Mouse (Mus musculus): Measurements from ENCODE around the gene Myo18b. TPM values are rescaled to one million over a fixed set of nuclear protein-coding genes. Genes with fewer than 3 reads are reported as not detected.

Myo18b gene
- polyA plus RNA-seq, 1 experiment: 5.5 TPM

DNA sequence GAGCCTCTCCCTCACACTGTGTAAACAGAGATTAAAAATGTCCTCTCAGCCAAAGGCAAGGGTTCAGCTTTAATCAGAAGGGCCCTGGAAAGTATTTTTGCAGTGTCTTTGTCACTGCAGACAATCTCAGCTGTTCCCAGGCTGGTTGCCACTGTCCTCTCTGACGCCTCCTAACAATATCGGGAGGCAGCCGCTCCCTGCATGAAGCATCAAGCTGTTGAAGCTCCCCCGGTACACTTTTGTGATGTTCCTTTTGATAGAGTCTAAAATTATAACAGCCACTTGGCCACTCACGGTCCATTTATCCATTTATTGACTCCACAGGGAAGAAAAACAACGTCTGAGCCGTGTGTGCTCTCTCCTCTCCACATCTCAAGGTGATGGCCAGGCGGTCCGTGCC is 153.0 kb downstream of the Myo18b start:
- 67% methylated on average over 9 of the region's 9 CpGs for WGBS
- Histone ChIP-seq H3K4me3 (replicated peaks; ENCODE audit: extremely low read depth, low read depth, low read length) (no peak overlapping the region), H3K4me1 (ENCODE audit: control insufficient read depth, insufficient read depth, low read length) (no peaks in the 10 kb centered on the region)
- no peak for DNase-seq
- TF ChIP-seq POLR2A (IDR thresholded peaks at IDR 0.05; ENCODE audit: borderline replicate concordance, extremely low read depth, low read depth, low read length): no peak
- no peak for TF ChIP-seq CTCF (IDR thresholded peaks at IDR 0.05; ENCODE audit: insufficient read depth, low read length)

- no peaks in the 10 kb centered on the region for H3K4me1 ChIP-seq (ENCODE audit: control insufficient read depth, insufficient read depth, low read length)
- no peak overlapping the region for H3K4me3 ChIP-seq (replicated peaks; ENCODE audit: extremely low read depth, low read depth, low read length)
- DNase-seq: no peak
- no peak for TF ChIP-seq CTCF (IDR thresholded peaks at IDR 0.05; ENCODE audit: insufficient read depth, low read length)
- TF ChIP-seq POLR2A (IDR thresholded peaks at IDR 0.05; ENCODE audit: borderline replicate concordance, extremely low read depth, low read depth, low read length): no peak
- WGBS: 79% methylated on average over 12 of the region's 12 CpGs
These were observed 155.5 kb downstream of the Myo18b start for GRCm38 (mm10) chr5:112740651-112741050.

- WGBS: 80% methylated on average over 5 of the region's 5 CpGs
These were observed 161.1 kb downstream of the Myo18b start for GRCm38 (mm10) chr5:112735040-112735439.

GRCm38 (mm10) chr5:112730604-112731003 is 165.6 kb downstream of the Myo18b start:
- no peaks in the 10 kb centered on the region for H3K4me1 ChIP-seq (ENCODE audit: control insufficient read depth, insufficient read depth, low read length)
- no peak for DNase-seq
- no peak overlapping the region for H3K4me3 ChIP-seq (replicated peaks; ENCODE audit: extremely low read depth, low read depth, low read length)
- WGBS: 25% methylated on average over 10 of the region's 10 CpGs
- TF ChIP-seq CTCF (IDR thresholded peaks at IDR 0.05; ENCODE audit: insufficient read depth, low read length): no peak
- no peak for TF ChIP-seq POLR2A (IDR thresholded peaks at IDR 0.05; ENCODE audit: borderline replicate concordance, extremely low read depth, low read depth, low read length)

More at GRCm38 (mm10) chr5:112735040-112735439, 161.1 kb downstream of the Myo18b start:
- no peak for DNase-seq
- H3K4me3 ChIP-seq (replicated peaks; ENCODE audit: extremely low read depth, low read depth, low read length): no peak overlapping the region
- TF ChIP-seq CTCF (IDR thresholded peaks at IDR 0.05; ENCODE audit: insufficient read depth, low read length) (no peak), POLR2A (IDR thresholded peaks at IDR 0.05; ENCODE audit: borderline replicate concordance, extremely low read depth, low read depth, low read length) (no peak)
- no peaks in the 10 kb centered on the region for H3K4me1 ChIP-seq (ENCODE audit: control insufficient read depth, insufficient read depth, low read length)

DNA sequence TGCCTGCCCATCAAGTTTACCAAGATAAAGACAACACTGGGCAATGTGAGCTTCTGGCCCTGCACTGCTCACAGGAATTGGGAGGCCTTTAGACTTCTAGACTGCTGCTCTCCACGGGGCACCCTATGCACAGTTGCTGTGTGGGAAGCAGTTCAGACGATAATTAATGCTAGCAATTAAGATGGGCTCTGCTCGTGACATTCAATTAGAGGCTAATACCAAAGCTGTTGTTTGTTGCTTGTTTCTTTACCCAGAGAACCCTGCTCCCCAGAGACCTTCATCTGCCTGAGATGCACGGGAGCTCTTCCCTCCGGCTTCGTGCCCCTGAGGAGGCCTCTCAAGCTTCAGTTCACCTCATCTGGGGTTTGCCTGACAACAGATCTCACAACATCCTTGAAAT is 167.7 kb downstream of the Myo18b start:
- no peak overlapping the region for H3K4me3 ChIP-seq (replicated peaks; ENCODE audit: extremely low read depth, low read depth, low read length)
- DNase-seq: no peak
- 79% methylated on average over 6 of the region's 6 CpGs for WGBS
- TF ChIP-seq CTCF (IDR thresholded peaks at IDR 0.05; ENCODE audit: insufficient read depth, low read length) (no peak), POLR2A (IDR thresholded peaks at IDR 0.05; ENCODE audit: borderline replicate concordance, extremely low read depth, low read depth, low read length) (no peak)
- H3K4me1 ChIP-seq (ENCODE audit: control insufficient read depth, insufficient read depth, low read length): no peaks in the 10 kb centered on the region

GRCm38 (mm10) chr5:112718655-112719306 is 177.4 kb downstream of the Myo18b start:
- DNase-seq: peak; percentile 66
- 42% methylated on average over 12 of the region's 12 CpGs for WGBS
- TF ChIP-seq CTCF (IDR thresholded peaks at IDR 0.05; ENCODE audit: insufficient read depth, low read length) (0 out of 2 replicates have a peak, but pooled peaks have one; percentile 24), POLR2A (IDR thresholded peaks at IDR 0.05; ENCODE audit: borderline replicate concordance, extremely low read depth, low read depth, low read length) (no peak)

GRCm38 (mm10) chr5:112714679-112715446 is 181.3 kb downstream of the Myo18b start:
- H3K4me1 ChIP-seq (ENCODE audit: control insufficient read depth, insufficient read depth, low read length): no peaks in the 10 kb centered on the region
- no peak for DNase-seq
- WGBS: 32% methylated on average over 8 of the region's 8 CpGs
- no peak overlapping the region for H3K4me3 ChIP-seq (replicated peaks; ENCODE audit: extremely low read depth, low read depth, low read length)
- no peak for TF ChIP-seq POLR2A (IDR thresholded peaks at IDR 0.05; ENCODE audit: borderline replicate concordance, extremely low read depth, low read depth, low read length)
- no peak for TF ChIP-seq CTCF (IDR thresholded peaks at IDR 0.05; ENCODE audit: insufficient read depth, low read length)

More at GRCm38 (mm10) chr5:112718655-112719306, 177.4 kb downstream of the Myo18b start:
- Histone ChIP-seq H3K4me1 (ENCODE audit: control insufficient read depth, insufficient read depth, low read length) (no peaks in the 10 kb centered on the region), H3K4me3 (replicated peaks; ENCODE audit: extremely low read depth, low read depth, low read length) (no peak overlapping the region)

- no peak for DNase-seq
- TF ChIP-seq CTCF (IDR thresholded peaks at IDR 0.05; ENCODE audit: insufficient read depth, low read length) (no peak), POLR2A (IDR thresholded peaks at IDR 0.05; ENCODE audit: borderline replicate concordance, extremely low read depth, low read depth, low read length) (no peak)
- Histone ChIP-seq H3K4me3 (replicated peaks; ENCODE audit: extremely low read depth, low read depth, low read length) (no peak overlapping the region), H3K4me1 (ENCODE audit: control insufficient read depth, insufficient read depth, low read length) (no peaks in the 10 kb centered on the region)
These were observed 186.3 kb downstream of the Myo18b start for GRCm38 (mm10) chr5:112709831-112710230.

DNA sequence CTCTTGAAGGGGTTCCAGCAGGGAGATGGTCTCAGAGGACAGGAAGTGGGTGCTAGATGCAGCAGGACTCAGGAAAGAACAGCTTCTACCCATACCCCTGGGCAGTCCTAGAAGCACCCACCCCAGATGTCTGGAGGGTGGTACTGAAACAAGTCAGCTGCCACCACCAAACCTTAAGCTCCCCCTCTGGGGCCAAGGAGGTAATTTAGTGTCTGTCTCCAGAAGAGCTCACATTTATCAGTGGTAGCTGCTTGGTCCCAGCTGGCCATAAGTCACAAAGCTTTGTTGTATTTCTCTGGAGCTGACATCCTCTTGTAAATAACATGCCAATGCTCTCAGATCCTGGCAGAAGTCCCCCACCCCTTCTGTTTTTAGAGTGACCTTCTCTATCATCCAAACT is 187.7 kb downstream of the Myo18b start:
- Histone ChIP-seq H3K4me3 (replicated peaks; ENCODE audit: extremely low read depth, low read depth, low read length) (no peak overlapping the region), H3K4me1 (ENCODE audit: control insufficient read depth, insufficient read depth, low read length) (no peaks in the 10 kb centered on the region)
- TF ChIP-seq CTCF (IDR thresholded peaks at IDR 0.05; ENCODE audit: insufficient read depth, low read length): no peak
- TF ChIP-seq POLR2A (IDR thresholded peaks at IDR 0.05; ENCODE audit: borderline replicate concordance, extremely low read depth, low read depth, low read length): no peak
- no peak for DNase-seq

GRCm38 (mm10) chr5:112707478-112707877 is 188.7 kb downstream of the Myo18b start:
- Histone ChIP-seq H3K4me3 (replicated peaks; ENCODE audit: extremely low read depth, low read depth, low read length) (no peak overlapping the region), H3K4me1 (ENCODE audit: control insufficient read depth, insufficient read depth, low read length) (no peaks in the 10 kb centered on the region)
- DNase-seq: no peak
- TF ChIP-seq POLR2A (IDR thresholded peaks at IDR 0.05; ENCODE audit: borderline replicate concordance, extremely low read depth, low read depth, low read length) (no peak), CTCF (IDR thresholded peaks at IDR 0.05; ENCODE audit: insufficient read depth, low read length) (no peak)
- 90% methylated on average over 2 of the region's 2 CpGs for WGBS

Measured in lung, adult 2 months (tissue).